Mouse (Mus musculus) adrenal gland, postnatal 10 days (tissue): ENCODE results near the gene Plce1. TPM values are rescaled to one million over a fixed set of nuclear protein-coding genes. Genes with fewer than 3 reads are reported as not detected.

Source experiments
- DNase-seq: peaks from one replicate; pipeline ENCODE4 v3.0.0; 2021; ENCODE audit warnings: mixed read lengths
- total RNA-seq, 2 experiments: library from RNA; stranded (reverse); gene quantifications; 2 replicates each; pipeline ENCODE4 v1.2.3; 2021

Gene Plce1
- total RNA-seq, 2 experiments from 2014 or later, result 8.8 to 11.0 TPM

- peak; percentile 30 for DNase-seq
Observed at GRCm38 (mm10) chr19:38587559-38587958, 106.7 kb downstream of the Plce1 start.

GRCm38 (mm10) chr19:38589466-38589865 is 108.6 kb downstream of the Plce1 start:
- DNase-seq, result no peak

- DNase-seq, result peak; percentile 39
Observed at GRCm38 (mm10) chr19:38589941-38590340, 109.0 kb downstream of the Plce1 start.

- DNase-seq, result peak; percentile 63
Observed at GRCm38 (mm10) chr19:38592566-38593224, 111.8 kb downstream of the Plce1 start.

GRCm38 (mm10) chr19:38593225-38593897 is 112.5 kb downstream of the Plce1 start:
- DNase-seq, result peak; percentile 22

GRCm38 (mm10) chr19:38596096-38596495 is 115.2 kb downstream of the Plce1 start:
- no peak for DNase-seq

- no peak for DNase-seq
Observed at GRCm38 (mm10) chr19:38597392-38597791, 116.5 kb downstream of the Plce1 start.

GRCm38 (mm10) chr19:38599001-38599400 is 118.1 kb downstream of the Plce1 start:
- no peak for DNase-seq

GRCm38 (mm10) chr19:38601127-38601526 is 120.2 kb downstream of the Plce1 start:
- no peak for DNase-seq

GRCm38 (mm10) chr19:38602811-38603210 is 121.9 kb downstream of the Plce1 start:
- peak; percentile 57 for DNase-seq

GRCm38 (mm10) chr19:38607236-38607635 is 126.3 kb downstream of the Plce1 start:
- DNase-seq, result no peak

- no peak for DNase-seq
Observed at GRCm38 (mm10) chr19:38608951-38609654, 128.2 kb downstream of the Plce1 start.

GRCm38 (mm10) chr19:38610291-38610690 is 129.4 kb downstream of the Plce1 start:
- no peak for DNase-seq

- no peak for DNase-seq
Observed at GRCm38 (mm10) chr19:38610809-38611208, 129.9 kb downstream of the Plce1 start.

- no peak for DNase-seq
Observed at GRCm38 (mm10) chr19:38614067-38614675, 133.3 kb downstream of the Plce1 start.

- DNase-seq, result no peak
Observed at GRCm38 (mm10) chr19:38615356-38615755, 134.4 kb downstream of the Plce1 start.

- DNase-seq, result no peak
Observed at GRCm38 (mm10) chr19:38620134-38620533, 139.2 kb downstream of the Plce1 start.

- peak; percentile 21 for DNase-seq
Observed at GRCm38 (mm10) chr19:38621546-38621945, 140.6 kb downstream of the Plce1 start.

GRCm38 (mm10) chr19:38626246-38627015 is 145.5 kb downstream of the Plce1 start:
- no peak for DNase-seq

GRCm38 (mm10) chr19:38627075-38627768 is 146.3 kb downstream of the Plce1 start:
- no peak for DNase-seq

- DNase-seq, result no peak
Observed at GRCm38 (mm10) chr19:38632251-38632650, 151.3 kb downstream of the Plce1 start.
